Mouse (Mus musculus) urinary bladder, adult 18-20 months (tissue): ENCODE measurements around the gene Top1.
A peak's percentile ranks its signal among the peaks of the same experiment; 100 is the strongest.
"Not testable (repeated sequence)": the region's sequence is repeated elsewhere in the genome, so short reads cannot be mapped to it uniquely, and the experiment has no call there.

Source experiments
- DNase-seq, 2 experiments: peaks; one replicate each; pipeline ENCODE4 v3.0.0; 2022; ENCODE audit warnings: low spot score in 2 of 2, mixed read lengths in 2 of 2

Top1 gene

DNA sequence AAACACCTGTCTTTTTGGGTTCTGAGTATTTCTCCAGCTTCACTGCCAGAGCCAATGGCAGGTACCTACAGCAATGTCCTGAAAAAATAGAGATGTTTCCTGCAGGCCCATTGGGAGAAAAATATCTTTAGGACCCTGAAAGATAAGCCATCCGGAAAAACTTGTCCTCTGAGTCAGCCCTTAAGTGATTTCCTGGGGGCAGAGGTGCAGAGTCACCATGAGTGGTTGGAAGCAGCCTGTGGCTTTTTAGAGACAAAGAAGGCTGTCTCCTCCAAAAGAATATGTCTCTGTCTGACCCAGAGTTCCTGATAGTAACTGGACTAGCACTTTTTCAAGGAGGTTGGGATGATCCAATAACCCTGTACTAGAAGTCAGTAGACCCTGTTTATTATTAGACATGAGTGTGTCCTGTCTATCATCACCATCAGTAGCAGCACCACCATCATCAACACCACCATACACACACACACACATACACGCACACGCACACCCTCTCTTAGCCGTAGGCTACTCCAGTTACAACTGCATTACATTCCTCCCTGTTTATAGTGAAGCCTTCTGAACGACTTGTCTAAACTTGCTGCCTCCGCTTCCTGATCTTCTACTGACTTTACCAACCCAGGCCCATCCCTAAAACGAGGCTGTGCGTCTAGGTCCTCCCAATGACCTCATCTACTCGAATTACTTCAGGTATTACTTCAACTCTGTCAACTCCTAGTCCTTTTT is 14.7 kb upstream of the Top1 start:
- DNase-seq: peak; percentile 13 to 45

DNA sequence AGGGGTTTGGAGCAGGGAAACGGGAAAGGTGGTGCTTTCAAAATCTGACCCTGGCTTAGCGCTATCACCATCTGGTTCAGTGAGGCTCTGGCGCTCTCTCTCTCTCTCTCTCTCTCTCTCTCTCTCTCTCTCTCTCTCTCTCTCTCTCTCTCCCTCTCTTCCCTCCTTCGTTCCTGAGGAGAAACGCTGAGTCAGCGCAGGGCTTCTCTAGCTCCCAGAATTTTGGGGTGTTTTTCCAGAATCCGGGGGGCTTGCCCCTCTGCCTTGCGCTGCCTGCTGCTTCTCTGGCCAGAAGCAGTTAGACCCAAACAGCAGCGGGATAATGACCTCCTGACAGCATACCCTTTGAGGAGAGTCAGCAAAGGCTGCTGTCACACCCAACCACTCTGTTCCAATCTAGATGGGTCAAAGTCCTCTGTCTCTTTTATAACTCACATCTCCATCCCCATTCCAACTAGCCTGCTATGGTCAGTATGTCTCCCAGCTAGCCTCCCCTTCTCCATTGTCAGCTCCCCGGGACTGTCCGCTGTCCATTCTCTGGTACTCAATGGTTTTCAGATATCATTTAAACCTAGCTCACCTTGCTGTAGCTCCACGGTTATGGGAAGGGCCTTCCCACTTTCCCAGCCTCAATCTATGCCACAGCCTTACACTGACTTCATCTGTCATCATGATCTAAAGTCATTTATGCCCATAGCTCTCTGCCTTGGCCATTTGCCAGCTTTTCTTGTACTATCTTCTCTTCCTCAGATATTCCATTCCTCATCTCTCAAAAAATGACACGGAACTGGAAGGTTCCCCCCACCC is 5.6 kb upstream of the Top1 start:
- no peak for DNase-seq

DNA sequence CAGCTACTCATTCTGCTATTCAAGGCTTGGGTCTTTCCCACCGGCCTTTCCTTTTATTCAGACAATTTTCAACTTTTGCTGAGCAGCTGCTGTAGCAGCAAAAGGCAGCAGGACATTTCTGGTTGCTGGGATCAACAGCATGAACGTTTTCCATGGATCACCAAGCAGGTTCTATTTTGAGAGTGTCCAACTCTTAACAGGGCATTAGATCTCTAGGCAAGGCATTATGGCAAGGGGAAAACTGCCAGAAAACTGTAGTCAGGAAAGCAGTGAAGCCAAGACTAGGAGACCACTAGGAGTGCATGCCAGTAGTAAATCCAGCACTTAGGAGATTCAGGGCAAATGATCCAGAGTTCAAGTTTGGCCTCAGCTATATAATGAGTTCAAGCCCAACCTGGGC is 4.5 kb upstream of the Top1 start:
- no peak for DNase-seq

DNA sequence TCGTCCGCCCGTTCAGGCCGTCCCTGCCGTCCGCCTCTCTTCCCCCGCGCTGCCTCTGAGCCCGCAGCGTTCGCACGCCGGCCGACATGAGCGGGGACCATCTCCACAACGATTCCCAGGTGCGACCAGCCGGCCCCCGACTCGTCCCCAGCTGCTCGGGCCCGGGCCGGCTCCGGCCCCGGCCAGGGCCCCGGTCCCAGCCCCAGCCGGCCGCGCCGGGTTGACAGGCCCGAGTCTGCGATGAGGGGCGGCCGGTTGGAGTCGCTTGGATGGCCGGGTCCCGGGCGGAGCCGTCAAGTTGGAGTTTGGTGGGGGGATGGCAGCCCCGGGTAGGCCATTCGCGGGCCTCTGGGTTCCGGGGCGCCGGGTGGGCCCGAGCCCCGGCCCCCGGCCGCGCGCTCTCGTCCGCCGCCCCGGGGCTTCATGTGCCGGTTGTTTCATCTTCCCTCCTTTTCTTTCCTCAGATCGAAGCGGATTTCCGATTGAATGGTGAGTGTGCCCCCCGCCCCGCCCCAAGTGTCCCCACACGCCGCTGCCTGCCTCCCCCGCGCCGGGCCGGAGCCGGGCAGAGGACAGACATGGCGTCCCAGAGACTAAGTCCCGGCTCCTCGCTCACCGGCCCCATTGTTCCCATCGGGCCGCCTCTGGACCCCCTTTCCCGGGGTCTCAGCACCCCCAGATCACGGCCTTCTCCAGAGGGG is 606 bp downstream of the Top1 start:
- DNase-seq: peak in 1 of 2 experiments; percentile 72

DNA sequence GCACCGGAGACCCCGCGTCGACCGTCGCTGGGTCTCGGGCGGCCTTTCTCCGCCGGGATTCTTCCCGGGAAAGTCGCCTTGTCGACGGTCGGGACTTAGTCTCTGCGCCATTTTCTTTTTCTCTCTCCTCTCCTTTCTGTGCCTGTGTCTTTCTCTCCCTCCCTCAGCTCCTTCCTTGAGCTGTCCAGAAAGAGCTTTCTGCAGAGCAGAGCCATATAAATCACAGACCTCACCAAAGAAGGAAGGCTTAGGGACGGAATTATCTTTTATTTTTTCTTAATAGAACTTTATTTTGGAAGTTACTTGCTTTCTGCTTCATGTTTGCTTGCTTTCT is 1.1 kb downstream of the Top1 start:
- no peak for DNase-seq

DNA sequence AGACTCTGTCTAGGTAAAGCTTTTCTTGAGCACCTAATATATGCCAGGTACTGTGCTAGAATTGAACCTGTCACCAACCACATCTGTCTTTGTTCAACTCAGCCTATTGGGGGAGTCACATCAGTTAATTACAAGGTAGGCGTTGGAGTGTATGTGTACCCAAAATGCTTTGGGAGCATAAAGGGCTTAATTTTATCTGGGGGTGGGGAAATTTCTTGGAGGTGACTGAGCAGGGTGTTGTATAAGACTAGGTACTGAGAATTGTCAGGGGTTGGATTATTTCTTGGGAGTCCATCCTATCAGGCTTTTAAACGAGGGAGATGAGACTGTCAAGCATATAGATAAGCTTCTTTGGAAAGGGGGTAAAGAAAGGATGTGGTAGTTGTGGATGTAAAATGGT is 2.4 kb downstream of the Top1 start:
- no peak for DNase-seq

DNA sequence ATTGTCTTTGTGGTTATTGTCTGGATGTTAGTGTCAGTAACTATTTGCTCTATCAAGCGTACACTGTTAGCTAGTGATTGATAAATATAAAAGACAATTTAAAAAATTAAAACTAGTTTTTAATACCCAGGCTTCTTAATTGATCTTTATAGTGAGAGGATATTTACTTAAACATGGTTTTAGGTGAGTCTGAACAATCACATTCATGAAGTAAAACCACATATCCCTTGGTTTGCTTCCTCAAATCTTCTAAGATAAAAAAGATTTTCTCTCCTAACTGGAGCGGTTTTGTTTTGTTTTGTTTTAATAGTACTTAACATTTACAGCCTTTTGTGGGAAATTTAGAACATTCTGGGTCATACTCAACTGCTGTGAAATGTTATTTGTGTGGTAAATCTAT is 3.4 kb downstream of the Top1 start:
- no peak for DNase-seq

DNA sequence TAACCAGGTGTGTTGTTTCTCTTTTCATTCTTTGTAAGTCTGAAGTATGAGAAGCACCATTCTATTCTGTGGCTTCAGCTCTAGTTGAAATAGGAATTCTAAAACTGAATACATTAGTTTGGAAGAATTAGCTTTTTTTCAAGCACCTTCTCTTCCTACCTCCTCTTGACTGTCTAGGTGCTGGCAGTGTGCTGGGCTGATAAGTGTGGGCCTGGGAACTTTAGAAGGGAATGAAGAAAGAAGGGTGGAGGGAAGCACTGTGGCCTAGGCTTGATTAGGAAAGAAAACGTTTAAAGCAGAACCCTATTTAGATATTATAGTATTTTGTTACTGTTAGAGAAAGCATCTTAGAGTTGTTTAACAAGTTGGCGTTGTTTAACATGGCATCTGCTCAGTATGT is 5.5 kb downstream of the Top1 start:
- no peak for DNase-seq

DNA sequence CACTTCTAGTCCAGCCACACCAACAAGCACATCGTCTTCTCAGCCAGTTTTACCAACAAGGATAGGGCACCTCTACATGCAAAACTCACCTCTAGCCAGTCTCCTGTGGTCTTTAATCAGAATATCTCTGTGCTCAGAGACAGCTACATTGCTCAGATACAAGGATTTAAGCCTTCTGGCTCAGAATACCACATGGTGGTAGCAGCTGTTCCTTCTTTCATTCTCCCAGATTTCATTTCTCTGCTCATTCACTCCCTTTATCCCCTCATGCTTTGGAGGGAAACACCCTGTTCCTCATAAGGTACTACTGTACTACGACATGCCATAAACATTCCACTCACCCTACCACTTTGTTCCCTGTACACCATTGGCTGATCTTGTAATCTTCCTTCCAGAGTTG is 7.5 kb downstream of the Top1 start:
- no peak for DNase-seq

DNA sequence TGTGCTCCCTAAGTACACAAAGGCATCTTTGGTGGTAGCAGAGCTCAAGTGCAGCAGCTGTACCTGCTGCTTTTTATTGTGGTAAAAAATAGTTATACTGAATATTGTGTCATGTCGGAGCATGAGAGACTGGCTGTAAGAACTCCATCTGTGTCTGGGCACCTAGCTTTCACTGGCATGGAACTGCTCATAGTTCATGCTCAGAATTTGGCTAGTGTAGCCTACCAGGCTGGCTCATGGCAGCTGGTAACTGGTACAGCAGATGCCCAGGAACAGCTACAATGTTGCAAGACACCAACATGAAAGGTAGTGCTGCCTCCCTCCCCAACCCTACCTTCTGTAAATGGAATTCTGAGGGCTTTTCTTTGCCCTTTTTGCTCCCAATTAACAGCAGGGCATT is 9.9 kb downstream of the Top1 start:
- DNase-seq: no peak

DNA sequence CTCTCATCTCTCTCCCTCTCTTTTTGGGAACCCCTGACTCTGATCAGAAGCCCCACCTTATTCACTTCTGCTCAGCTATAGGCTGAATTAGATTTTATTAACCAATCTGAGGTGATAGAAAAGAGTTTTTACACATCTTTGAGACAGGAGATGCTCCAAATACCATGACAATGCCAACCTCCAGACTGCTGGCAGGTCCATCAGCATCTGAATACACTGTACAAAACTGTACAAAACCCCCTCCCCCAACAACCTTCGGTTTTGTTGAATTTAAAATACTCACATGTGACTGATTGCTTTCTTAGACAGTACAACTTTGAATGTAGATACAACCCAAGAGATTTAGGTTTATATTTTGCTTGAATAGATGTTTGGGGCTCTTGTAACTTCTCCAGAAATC is 10.5 kb downstream of the Top1 start:
- no peak for DNase-seq

DNA sequence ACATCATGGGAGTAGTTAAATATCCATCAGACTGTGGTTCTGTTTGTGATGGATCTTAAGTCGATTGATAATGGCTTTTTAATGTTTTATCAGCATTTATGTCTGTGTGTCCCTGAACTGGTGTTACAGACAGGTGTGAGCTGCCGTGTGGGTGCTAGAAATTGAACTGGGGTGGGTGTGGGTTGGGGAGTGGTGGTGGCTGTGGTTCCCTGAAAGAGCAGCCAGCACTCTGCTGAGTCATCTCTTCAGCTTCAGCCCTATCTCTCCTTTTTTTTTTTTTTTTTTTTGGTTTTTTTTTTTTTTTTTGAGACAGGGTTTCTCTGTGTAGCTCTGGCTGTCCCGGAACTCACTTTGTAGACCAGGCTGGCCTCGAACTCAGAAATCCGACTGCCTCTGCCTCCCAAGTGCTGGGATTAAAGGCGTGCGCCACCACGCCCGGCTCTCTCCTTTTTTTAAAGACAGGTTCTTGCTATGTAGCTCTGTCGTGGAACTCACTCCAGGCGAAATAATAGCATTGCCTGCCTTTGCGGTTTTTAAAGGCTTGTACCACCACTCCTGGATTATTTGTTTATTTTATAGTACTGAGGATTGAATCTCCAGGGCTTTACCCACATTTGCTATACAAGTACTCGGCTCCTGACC is 12.2 kb downstream of the Top1 start:
- DNase-seq: no peak

DNA sequence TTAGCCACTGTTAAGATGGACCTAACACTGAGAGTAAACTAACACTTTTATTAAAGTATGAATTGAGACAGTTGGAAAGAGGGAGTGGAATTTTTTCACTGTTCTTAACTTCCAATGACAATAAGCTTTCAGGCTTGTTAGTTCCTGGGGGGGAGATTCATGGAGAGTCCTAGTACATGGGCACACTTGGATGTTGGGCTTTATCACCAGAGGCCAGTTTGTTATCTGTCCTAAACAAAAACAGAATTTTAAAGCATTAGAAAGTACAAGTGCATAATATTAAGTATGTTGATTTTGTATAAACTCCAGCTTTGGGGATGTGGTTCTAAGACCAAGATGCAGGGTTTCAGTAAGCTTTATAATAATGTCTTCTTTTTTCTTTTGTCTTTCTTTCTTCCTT is 13.1 kb downstream of the Top1 start:
- DNase-seq: no peak

DNA sequence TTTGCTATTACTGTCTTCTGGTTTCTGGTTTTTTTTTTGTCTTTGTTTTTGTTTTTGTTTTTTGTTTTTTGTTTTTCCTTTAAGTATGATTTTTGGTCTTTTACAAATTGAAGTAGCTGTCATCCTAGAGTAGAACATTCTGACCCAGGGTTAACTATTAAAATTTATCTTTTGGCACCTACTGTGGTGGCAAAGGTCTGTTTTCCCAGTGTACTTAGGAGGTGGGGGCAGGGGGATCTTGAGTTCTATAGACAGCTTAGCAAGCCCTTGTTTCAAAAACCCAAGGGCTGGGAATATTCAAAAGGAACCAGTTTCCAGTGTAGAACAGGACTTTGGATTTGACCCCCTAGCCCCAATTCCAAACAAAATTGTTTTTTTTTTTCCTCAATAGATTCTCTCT is 18.7 kb downstream of the Top1 start:
- no peak for DNase-seq

DNA sequence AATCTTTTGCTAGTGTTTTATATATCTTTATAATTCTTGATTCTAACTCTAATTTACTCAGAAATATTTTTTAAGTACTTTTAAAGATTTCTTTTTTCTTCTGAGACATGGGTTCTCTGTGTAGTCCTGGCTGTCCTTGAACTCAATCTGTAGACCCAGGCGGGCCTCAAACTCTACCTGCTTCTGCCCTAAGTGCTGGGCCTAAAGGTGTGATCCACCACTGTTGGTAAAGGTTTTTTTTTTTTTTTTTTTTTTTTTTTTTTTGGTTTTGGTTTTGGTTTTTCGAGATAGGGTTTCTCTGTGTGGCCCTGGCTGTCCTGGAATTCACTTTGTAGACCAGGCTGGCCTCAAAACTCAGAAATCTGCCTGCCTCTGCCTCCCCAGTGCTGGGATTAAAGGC is 19.3 kb downstream of the Top1 start:
- DNase-seq: not testable (repeated sequence)

DNA sequence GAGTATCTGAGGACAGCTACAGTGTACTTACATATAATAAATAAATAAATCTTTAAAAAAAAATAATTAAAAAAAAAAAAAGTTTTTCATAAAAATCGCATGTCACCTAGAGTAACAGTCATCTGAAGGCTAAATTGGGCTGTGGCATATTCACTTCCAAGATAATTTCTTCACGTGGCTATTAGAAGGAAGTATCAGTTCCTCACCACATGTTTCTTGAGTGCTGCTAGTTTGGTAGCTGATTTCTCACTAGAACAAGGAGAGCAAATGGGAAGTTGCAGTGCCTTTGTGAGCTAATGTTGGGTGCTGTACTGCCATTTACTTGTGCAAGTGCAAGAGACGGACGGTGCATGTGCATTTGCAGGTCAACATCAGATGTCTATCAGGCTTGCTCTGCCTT is 21.6 kb downstream of the Top1 start:
- no peak for DNase-seq

DNA sequence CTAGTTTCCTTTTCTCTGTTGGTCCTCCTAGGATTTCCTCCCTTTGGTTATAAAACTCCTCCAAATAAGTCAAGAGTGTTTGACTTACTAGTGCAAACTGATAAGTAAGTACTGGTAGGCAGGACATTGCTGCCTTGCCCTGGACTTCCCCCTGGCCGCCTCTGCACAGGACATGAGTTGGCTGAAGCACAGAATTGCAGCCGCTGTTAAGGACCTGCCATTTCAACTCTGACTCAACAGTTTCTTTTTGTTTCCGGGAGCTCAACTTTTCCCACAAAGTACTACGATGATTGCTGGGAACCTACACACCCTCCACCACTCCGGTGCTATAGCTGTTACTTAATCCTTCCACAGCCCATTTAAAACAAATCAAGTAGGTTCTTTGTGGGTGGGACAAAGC is 54.6 kb downstream of the Top1 start:
- DNase-seq: peak in 1 of 2 experiments; percentile 49

DNA sequence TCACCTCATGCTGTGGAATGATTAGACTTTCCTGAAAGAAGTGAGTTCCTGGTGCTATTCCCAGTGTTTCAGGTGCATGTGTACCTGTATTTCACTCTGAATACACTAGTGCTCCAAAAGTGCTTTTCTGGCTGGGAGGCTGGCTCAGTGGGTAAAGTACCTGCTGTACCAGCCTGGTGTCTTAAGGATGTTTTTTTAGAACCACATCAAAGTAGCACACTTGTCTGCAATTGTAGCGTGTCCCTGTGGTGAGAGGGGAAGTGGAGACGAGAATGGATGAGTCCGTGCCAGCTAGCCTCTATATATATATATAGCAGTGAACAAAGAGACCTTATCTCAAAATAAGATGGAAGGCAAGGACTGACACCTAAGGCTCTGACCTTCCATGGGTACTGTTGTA is 55.9 kb downstream of the Top1 start:
- DNase-seq: no peak

DNA sequence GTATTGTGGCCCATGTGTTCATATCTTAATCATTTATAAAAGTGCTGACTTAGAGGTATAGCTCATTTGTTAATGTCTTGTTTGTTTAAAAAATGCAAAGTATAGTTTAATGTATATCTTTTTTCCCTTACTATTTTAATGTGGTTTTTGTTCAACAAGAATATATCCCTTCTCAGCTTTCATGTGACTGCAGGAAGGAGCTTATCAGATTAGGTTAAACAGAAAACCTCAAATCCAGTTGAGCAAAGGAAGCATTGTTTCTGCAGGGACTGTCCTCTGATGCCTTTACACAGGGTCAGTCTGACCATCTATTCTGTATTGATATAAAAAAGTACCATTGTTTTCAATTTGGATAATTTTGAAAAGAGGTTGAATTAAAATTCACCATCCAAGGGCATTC is 57.1 kb downstream of the Top1 start:
- no peak for DNase-seq

DNA sequence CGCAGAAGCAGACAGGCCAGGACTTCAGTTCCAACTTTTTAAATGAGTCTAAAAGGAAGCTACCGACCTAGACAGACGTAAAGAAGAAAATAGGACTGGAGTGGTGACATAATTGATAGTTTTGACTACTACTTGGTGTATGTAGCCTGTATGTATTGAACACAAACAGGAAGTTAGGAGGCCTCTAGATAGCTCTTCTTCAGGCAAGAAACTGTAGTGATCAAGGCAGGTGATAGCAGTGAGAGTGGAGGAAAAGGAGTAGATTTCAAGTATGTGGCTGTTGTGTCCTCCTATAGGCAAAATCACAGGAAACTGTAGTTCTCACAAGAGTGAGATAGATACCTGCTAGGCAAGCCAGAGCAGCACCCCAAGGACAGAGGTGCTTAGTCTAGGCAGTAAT is 62.0 kb downstream of the Top1 start:
- no peak for DNase-seq

DNA sequence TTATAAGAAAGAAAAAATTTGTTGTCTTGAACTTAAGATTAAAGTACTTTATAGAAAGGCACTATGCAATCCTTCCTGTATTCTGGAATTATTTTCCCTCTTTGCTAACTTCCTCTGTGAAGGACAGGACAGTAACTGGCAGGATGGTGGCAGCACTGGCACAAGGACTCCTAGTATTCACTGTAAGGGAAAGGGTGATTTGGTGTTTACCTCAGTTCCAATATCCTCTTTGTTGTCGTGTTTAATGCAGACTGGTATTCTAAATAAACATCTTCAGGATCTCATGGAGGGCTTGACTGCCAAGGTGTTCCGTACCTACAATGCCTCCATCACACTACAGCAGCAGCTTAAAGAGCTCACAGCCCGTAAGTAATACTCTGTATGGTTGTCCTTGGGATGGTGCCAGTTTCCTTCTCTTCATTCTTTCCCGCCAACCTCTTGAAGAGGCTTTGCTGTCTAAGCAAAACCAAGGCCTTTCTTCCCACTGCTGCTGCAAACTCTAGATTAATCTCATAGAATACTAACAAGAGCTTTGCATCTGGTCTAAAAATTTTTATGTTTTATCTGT is 69.9 kb downstream of the Top1 start:
- DNase-seq: no peak

DNA sequence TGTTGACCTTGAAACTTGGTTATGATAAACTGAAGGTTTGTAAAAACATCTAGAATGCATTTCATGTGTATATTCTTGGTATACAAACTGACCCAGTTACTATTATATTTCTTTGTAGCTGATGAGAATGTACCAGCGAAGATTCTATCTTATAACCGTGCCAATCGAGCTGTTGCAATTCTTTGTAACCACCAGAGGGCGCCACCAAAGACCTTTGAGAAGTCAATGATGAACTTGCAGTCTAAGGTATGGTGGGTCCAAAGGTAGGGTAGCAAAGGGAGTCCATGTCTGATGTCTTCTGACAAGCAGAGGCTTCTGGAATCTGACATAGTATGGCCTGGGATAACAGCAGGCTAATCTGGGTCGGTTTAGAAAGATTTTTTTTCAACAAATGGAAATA is 71.6 kb downstream of the Top1 start:
- DNase-seq: no peak
